Mouse (Mus musculus) E14TG2a.4 (cell line): Measurements from ENCODE around the gene Zbtb43.

ENCODE experiments used
- CTCF ChIP-seq: conservative IDR thresholded peaks from 2 replicates; pipeline ENCODE4 v1.5.1; 2014; ENCODE audit warnings: low read length
- POU5F1 ChIP-seq: IDR thresholded peaks from 2 replicates; pipeline ENCODE4 v1.6.1; 2014; ENCODE audit warnings: low read length, borderline replicate concordance

- TF ChIP-seq CTCF (no peak), POU5F1 (no peak)
Measured at GRCm38 (mm10) chr2:33429339-33429738, 39.0 kb downstream of the Zbtb43 start.
